Mouse (Mus musculus): Measurements from ENCODE around the gene Hist1h2bk. TPM values are rescaled to one million over a fixed set of nuclear protein-coding genes. Genes with fewer than 3 reads are reported as not detected.
A peak's percentile ranks its signal among the peaks of the same experiment; 100 is the strongest.
"Not testable (repeated sequence)": the region's sequence is repeated elsewhere in the genome, so short reads cannot be mapped to it uniquely, and the experiment has no call there.

Gene Hist1h2bk
- polyA plus RNA-seq, 1 experiment from 2014 or later = 15.2 TPM

- in situ Hi-C loops (cut with MboI; ENCODE audit: low pct_unique_long_range_greater_than_20kb) = loop anchor here (5.0 to 25.0 kb wide), 4 partner anchors 328 to 1492 kb away; partner anchors contain the start of genes Hist1h2af, Hist1h4h and Zkscan3
- ChIA-PET CTCF (no interaction called here), POLR2A (interaction anchor here (0.5 kb wide), 1 partner anchor 71 kb away, joined by 3 read pairs; no protein-coding TSS in a partner anchor)
- no peaks in the 10 kb centered on the region for H3K27me3 ChIP-seq
- ATAC-seq (peak; percentile 1), DNase-seq (ENCODE audit: low read depth, low spot score) (no peak)
- no peak for TF ChIP-seq CTCF (IDR thresholded peaks at IDR 0.05)
Measured at GRCm38 (mm10) chr13:22040464-22041141, 4.9 kb downstream of the Hist1h2bk start.

- DNase-seq (ENCODE audit: low read depth, low spot score); POLR2A ChIA-PET; CTCF ChIA-PET; H3K27me3 ChIP-seq: not testable (repeated sequence)
- in situ Hi-C loops (cut with MboI; ENCODE audit: low pct_unique_long_range_greater_than_20kb) = loop anchor here (5.0 to 25.0 kb wide), 4 partner anchors 329 to 1491 kb away; partner anchors contain the start of genes Hist1h2af, Hist1h4h and Zkscan3
- ATAC-seq = peak; percentile 49
Measured at GRCm38 (mm10) chr13:22041142-22041536, 5.5 kb downstream of the Hist1h2bk start, which contains the start of gene Hist1h4i. Gene Hist1h4i, minus strand, starts transcription at chr13:22041362.

GRCm38 (mm10) chr13:22041651-22042567, 6.2 kb downstream of the Hist1h2bk start:
- ChIA-PET POLR2A (interaction anchor here (0.5 to 0.6 kb wide), 2 partner anchors 11 to 290 kb away, joined by 4 read pairs; no protein-coding TSS in a partner anchor), CTCF (no interaction called here)
- in situ Hi-C loops (cut with MboI; ENCODE audit: low pct_unique_long_range_greater_than_20kb) = loop anchor here (5.0 to 25.0 kb wide), 4 partner anchors 330 to 1490 kb away; partner anchors contain the start of genes Hist1h2af, Hist1h4h and Zkscan3
- DNase-seq (ENCODE audit: low read depth, low spot score) (no peak), ATAC-seq (no peak)
- TF ChIP-seq CTCF (IDR thresholded peaks at IDR 0.05) = no peak
- H3K27me3 ChIP-seq = no peaks in the 10 kb centered on the region

GRCm38 (mm10) chr13:22042568-22043502, 7.2 kb downstream of the Hist1h2bk start, which contains the start of the genes Hist1h2ag and Hist1h2bj:
Gene Hist1h2ag, minus strand, starts transcription at chr13:22042944.
Gene Hist1h2bj, plus strand, starts transcription at chr13:22043214.
- H3K27me3 ChIP-seq, CTCF ChIA-PET: not testable (repeated sequence)
- POLR2A ChIA-PET = interaction anchor here (0.6 kb wide), 1 partner anchor 291 kb away, joined by 4 read pairs; no protein-coding TSS in a partner anchor
- DNase-seq (ENCODE audit: low read depth, low spot score) (peak; percentile 96), ATAC-seq (peak; percentile 83)
- peak; percentile 15 for TF ChIP-seq CTCF (IDR thresholded peaks at IDR 0.05)
- in situ Hi-C loops (cut with MboI; ENCODE audit: low pct_unique_long_range_greater_than_20kb) = loop anchor here (5.0 to 25.0 kb wide), 4 partner anchors 331 to 1489 kb away; partner anchors contain the start of genes Hist1h2af, Hist1h4h and Zkscan3

GRCm38 (mm10) chr13:22043503-22044431, 8.1 kb downstream of the Hist1h2bk start:
- no peak for DNase-seq (ENCODE audit: low read depth, low spot score)
- TF ChIP-seq CTCF (IDR thresholded peaks at IDR 0.05) = peak; percentile 54
- ChIA-PET POLR2A (no interaction called here), CTCF (interaction anchor here (0.7 to 1.8 kb wide), 9 partner anchors 9 to 1640 kb away, joined by 3 to 4 read pairs (median 3); partner anchors contain the start of genes Hist1h2ac, Hist1h2ah and Hist1h2bc)
- in situ Hi-C loops (cut with MboI; ENCODE audit: low pct_unique_long_range_greater_than_20kb) = loop anchor here (5.0 to 25.0 kb wide), 4 partner anchors 331 to 1489 kb away; partner anchors contain the start of genes Hist1h2af, Hist1h4h and Zkscan3
- peak; percentile 20 for ATAC-seq
- H3K27me3 ChIP-seq = no peaks in the 10 kb centered on the region

GRCm38 (mm10) chr13:22044432-22045155, 8.9 kb downstream of the Hist1h2bk start:
- ATAC-seq (no peak), DNase-seq (ENCODE audit: low read depth, low spot score) (no peak)
- H3K27me3 ChIP-seq = no peaks in the 10 kb centered on the region
- TF ChIP-seq CTCF (IDR thresholded peaks at IDR 0.05) = no peak
- POLR2A ChIA-PET = no interaction called here
- CTCF ChIA-PET = interaction anchor here (0.9 to 1.8 kb wide), 7 partner anchors 10 to 1639 kb away, joined by 3 to 4 read pairs (median 3); partner anchors contain the start of genes Hist1h2ac, Hist1h2ah and Hist1h2bc
- in situ Hi-C loops (cut with MboI; ENCODE audit: low pct_unique_long_range_greater_than_20kb) = loop anchor here (5.0 to 25.0 kb wide), 5 partner anchors 332 to 1488 kb away; partner anchors contain the start of genes Hist1h2af, Hist1h4h and Zkscan3

GRCm38 (mm10) chr13:22045311-22045710, 9.6 kb downstream of the Hist1h2bk start:
- no peak for TF ChIP-seq CTCF (IDR thresholded peaks at IDR 0.05)
- DNase-seq (ENCODE audit: low read depth, low spot score) = no peak
- H3K27me3 ChIP-seq = no peaks in the 10 kb centered on the region
- in situ Hi-C loops (cut with MboI; ENCODE audit: low pct_unique_long_range_greater_than_20kb) = loop anchor here (5.0 to 25.0 kb wide), 2 partner anchors 633 to 1382 kb away; partner anchors contain the start of gene Zkscan3
- ChIA-PET CTCF (interaction anchor here (1.8 kb wide), 1 partner anchor 1484 kb away, joined by 4 read pairs; no protein-coding TSS in a partner anchor), POLR2A (no interaction called here)
- ATAC-seq = no peak

- no peaks in the 10 kb centered on the region for H3K27me3 ChIP-seq
- TF ChIP-seq CTCF (IDR thresholded peaks at IDR 0.05) = no peak
- no peak for DNase-seq (ENCODE audit: low read depth, low spot score)
- in situ Hi-C loops (cut with MboI; ENCODE audit: low pct_unique_long_range_greater_than_20kb) = loop anchor here (5.0 to 25.0 kb wide), 2 partner anchors 637 to 1378 kb away; partner anchors contain the start of gene Zkscan3
- CTCF ChIA-PET = no interaction called here
- POLR2A ChIA-PET = no interaction called here
- ATAC-seq = no peak
Measured at GRCm38 (mm10) chr13:22049041-22049440, 13.4 kb downstream of the Hist1h2bk start.

All from Patski (cell line).